Mouse (Mus musculus) megakaryocyte-erythroid progenitor cell, adult 5-6 weeks (primary cell): Measurements from ENCODE around the gene Fermt1. TPM values are rescaled to one million over a fixed set of nuclear protein-coding genes. Genes with fewer than 3 reads are reported as not detected.

Source experiments
- ATAC-seq: replicated peaks from 2 replicates; pipeline ENCODE4 v1.8.0; 2016; ENCODE audit warnings: mild to moderate bottlenecking, inconsistent platforms; ENCODE audit not compliant: severe bottlenecking, poor library complexity, low FRiP score, low TSS enrichment
- total RNA-seq, 2 experiments: library from RNA; stranded (forward) in 1 of 2; stranded (reverse) in 1 of 2; fragments of 200-1000, 215-1000 nt in 1 of 2; fragments of >200 nt in 1 of 2; fragmentation: Nextera tagmentation in 1 of 2; gene quantifications; 2 replicates each; pipeline ENCODE4 v1.2.3; 2014 to 2017

Fermt1 gene
- not detected in 2 replicates for total RNA-seq (2014; fragmentation: Nextera tagmentation)
- total RNA-seq (2017): not detected in 2 replicates

GRCm38 (mm10) chr2:132945326-132946207 lies at the start of gene Fermt1:
TSS of gene Fermt1 (minus strand) at chr2:132945906.
- ATAC-seq: peak; percentile 41; the same call in 1 of the 2 replicates

GRCm38 (mm10) chr2:132992659-132993531 lies 47.2 kb upstream of the Fermt1 start:
- ATAC-seq: no peak

DNA sequence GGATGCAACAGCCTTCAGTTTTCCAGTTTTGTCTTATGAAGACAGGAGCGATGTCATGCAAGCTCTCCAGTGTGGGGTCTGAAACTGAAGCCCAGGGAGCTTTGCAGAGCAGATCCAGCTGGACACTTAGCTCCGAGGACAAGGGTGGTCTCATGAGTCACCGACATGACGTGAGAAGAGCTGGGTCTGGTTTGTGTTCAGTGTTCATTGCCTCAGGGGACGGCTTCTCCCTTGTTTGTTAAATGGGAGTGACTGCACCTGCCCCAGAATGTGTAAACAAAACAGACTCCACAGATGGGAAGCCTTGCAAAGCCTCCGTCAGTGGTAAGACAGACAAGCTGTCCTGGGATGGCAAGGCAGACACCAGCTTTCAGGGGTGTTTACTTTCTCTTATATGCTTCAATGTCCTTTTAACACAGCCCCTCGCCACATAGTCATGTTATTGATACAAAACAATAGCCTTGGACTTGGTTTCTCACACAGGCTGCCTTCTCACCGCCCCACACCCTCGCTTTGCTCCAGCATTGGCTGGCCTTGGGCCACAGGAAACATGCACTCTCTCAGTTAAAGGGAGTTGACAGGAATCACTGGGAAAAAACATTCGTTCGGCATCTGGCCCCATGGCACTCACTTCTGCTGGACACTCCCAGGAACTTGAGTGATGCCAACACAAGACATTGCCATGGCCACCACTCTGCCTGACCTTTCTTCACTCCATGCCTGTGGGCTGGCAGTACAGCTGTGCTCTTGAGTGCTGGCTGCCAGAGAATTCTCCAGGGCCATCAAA lies 44.3 kb upstream of the Fermt1 start:
- no peak for ATAC-seq

GRCm38 (mm10) chr2:132973346-132973745 lies 27.6 kb upstream of the Fermt1 start:
- no peak for ATAC-seq

GRCm38 (mm10) chr2:132970772-132971173 lies 25.1 kb upstream of the Fermt1 start:
- ATAC-seq: peak; percentile 79

DNA sequence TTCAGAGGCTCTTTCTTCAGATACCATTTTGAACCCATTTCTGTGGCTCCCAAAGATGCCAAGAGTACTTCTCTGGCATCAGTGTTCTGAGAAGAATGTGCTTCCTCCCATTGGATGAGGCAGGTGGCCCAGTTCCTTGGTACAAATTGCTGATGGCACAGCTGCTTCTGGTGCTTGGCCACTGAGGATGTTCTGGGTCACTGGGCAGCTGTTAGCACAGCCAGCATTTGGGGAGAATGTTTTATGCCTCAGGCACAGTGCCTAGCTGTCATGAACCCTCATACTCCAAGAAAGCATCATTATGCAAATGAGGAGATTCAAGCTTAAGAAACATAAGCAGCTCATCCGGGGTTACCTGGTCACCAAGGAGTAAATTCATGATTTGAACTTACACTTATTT lies 12.1 kb upstream of the Fermt1 start:
- ATAC-seq: no peak

DNA sequence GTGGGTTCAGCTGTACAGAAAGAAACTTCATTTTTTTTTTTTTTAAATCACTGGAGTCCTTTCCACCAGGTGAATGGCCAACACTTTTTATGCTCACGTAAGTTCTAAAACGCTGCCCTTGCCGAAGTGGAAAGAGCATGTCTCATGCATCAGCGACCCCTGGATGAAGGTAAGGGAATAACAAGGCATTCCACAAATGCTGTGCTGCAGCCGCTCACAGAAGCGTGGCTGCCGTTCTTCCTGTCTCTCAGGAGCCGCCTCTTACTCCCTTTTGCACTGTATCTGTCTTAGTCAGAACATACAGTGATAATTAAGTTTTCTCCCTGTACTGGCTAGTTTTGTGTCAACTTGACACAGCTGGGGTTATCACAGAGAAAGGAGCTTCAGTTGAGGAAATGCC lies 6.5 kb upstream of the Fermt1 start:
- peak; percentile 84; the same call in 1 of the 2 replicates for ATAC-seq

DNA sequence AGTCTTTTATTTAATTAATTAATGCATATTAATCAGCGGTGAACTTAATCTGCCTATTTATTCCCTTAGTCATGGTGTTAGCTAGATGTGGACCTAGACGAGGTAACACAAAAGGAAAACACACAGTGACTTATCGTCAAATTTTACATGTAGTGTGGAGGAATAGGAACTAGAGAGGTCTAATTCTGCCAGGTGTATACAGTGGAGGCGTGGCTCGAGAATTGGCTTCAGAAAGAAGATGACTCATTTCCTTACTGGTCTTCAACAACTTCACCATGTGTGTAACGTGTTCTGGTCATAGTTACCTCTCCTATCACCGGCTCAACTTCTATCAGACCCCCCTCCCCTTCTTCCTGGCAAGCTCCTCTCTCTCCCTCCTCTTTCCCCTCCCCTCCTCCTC lies 2.5 kb upstream of the Fermt1 start:
- no peak for ATAC-seq

- ATAC-seq: no peak
Measured at GRCm38 (mm10) chr2:132946976-132947375, 1.3 kb upstream of the Fermt1 start.

DNA sequence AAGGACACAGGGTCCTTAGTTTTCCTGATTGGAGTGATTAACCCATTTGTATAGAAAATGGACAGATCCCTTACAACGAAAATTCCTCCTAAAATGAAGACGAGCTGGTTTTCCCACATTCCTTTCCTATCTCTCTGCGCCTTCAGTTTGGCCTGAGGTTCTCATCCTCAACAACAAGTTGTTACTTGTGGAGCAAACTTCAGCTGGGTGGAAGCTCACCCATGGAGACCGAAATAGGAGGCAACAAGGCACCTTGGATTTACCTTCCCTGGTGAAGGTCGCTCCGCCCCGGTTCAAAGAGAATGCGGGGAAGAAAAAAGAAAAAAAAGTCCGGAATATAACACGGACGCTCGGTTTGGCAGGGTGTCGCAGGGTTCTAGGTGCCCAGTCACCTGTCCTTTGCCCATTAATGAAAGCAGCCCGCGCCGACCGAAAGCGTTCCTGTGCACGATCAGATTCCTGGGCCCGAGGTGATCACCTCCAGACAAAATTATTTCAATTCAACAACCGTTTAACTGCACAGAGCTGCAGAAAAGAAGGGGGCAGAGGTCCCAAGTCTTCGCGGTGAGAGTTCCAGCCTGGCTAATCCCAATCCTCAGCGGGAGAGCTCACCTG lies 888 bp downstream of the Fermt1 start:
- ATAC-seq: no peak

DNA sequence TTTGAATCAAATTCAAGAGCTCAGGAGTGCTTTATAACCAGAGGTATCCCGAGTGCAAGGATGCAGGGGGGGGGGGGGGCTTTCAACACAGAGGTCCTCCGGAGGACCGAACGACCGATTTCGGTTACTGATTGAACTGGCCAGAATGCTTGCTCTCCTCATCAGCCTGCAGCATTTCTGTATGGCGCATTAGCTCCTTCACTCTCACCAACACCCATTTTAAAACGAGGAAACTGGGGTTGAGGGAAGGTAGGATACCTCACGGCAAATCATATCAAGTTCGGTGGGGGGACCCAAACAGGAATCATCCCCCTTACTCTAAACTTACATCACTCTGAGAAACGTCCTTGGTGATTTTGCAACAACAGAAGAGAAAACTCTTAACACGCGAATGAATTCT lies 1.7 kb downstream of the Fermt1 start:
- no peak for ATAC-seq

GRCm38 (mm10) chr2:132943596-132943995 lies 2.1 kb downstream of the Fermt1 start:
- ATAC-seq: no peak

DNA sequence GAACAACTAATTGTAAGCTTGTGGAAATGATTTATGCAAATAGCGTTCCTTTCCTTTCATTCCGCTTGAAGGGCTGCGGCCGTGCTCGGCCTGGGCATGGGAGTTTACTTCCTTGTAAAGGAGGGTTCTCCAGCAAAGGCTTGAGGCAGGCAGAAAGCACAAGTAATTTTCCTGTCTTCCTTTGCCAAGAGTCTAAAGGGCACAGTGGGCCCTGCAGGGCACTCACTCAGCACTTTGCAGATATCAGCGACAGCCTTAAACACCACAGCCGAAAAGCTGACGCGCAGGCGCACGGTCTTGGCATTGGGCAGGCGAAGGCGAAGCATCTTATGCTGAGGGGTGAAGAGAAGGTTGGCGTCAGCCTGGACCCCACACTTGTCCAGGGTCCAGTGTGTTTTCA lies 6.7 kb downstream of the Fermt1 start:
- no peak for ATAC-seq

DNA sequence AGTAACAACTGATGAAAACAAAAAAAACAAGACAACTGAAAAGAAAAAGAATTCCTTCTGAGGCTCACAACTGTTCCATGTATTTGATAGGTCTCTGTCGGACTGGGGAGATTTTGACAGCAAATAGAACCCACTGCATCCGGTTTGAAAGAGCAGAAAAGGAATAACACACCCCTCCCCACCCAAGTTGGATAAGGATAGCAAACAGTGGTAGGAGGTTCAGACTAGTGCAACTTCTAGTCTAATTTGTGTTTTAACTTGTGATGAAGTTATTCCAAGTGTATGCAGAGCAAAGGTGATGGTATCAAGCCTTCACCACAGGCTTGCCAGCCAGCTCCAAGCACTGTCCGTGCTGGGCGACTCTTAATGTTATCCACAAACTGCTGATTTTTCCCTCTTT lies 9.5 kb downstream of the Fermt1 start:
- ATAC-seq: no peak

DNA sequence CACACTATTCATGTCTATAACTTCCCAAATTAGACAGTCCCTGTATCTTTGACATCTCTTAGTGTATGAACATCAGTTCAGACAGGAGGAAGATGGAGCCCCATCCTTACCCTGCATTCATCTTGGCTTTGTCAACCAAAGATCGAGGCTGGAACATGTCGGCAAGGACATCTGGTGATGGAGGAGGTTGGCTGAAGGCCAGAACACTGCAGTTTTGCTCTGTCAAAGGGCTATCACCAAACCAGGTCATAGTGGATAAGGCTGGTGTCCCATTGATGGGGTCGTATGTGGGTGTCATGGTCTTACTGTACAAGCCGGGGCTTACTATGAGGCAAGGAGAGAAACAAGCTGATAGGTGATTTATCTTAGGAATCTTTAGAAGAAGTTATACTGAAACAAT lies 11.0 kb downstream of the Fermt1 start:
- ATAC-seq: no peak

GRCm38 (mm10) chr2:132934142-132934541 lies 11.6 kb downstream of the Fermt1 start:
- no peak for ATAC-seq

GRCm38 (mm10) chr2:132928999-132929398 lies 16.7 kb downstream of the Fermt1 start:
- no peak for ATAC-seq

DNA sequence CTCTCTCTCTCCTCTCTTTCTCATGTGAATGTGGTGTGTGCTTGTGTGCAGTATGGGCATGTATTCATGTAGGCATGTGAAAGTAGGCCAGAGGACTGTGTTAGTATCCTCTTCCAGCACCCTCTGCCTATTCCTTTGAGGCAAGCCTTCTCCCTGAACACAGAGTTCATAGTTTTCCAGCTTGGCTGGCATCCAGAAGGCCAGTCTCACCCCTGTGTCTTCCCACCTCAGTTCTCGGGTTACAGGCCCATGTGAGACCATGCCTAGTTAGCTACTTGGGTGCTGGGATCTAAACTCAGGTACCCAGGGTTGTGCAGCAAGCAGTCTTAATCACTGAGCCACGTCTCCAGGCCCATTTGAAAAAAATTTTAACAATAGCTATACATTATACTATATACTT lies 17.8 kb downstream of the Fermt1 start:
- no peak for ATAC-seq

DNA sequence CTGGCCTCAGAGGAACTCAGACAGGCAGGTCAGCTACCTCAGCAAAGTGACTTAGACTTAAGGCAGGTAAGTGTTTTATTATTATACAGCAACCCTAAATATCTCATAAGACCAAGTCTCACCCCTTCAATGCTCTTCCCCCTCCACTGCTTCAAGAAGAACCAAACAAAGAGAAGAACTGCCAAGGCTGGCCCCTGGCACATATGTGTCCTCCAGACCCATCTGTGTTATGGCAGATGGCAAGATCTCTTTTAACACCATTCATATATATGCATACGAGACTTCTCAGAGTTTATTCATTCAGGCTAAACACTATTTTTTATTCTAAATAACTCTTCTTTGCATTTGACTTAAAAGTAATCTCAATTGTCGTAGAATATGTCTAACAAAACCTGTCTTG lies 18.4 kb downstream of the Fermt1 start:
- ATAC-seq: no peak
